Comparison of ENCODE assay signal across 8 mouse cellular contexts in the genomic region with DNA sequence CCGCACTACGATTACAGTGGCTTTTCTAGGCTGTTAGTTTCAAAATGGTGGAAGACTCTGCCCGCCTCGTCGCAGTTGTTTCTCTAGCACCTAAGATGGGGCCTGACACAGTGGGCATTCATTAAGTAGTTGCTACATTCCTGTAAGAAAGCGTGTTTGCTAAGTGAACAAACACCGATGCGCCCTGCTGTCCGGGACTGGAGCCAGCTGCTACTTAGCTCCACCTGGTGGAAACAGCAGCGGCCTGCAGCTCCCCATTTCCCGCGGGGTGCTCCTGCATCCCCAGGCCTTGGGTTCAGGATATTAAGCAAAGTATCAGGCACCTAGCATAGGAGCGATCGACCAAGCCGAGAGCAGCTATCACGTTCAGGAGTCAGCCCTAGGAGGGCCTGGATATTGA. TPM values are rescaled to one million over a fixed set of nuclear protein-coding genes. Genes with fewer than 3 reads are reported as not detected.
A peak's percentile ranks its signal among the peaks of the same experiment; 100 is the strongest.
DNase-seq lines count a peak whose midpoint lies in the region; ATAC-seq and TF ChIP-seq lines count a peak whose summit lies in the region.

No protein-coding gene starts in this region.

- DNase-seq in urinary bladder, adult 18-20 months (ENCODE audit: low spot score in 2 of 2), result peak; percentile 55 to 60
- no peak for DNase-seq in urinary bladder, postnatal 10 days (ENCODE audit: low spot score)
- DNase-seq in embryonic facial prominence, embryonic 10.5 days (ENCODE audit: low spot score), result peak; percentile 84
- DNase-seq in heart, adult 18-20 months, result peak; percentile 78 to 89
- peak; percentile 85 for DNase-seq in kidney, adult 18-20 months
- peak; percentile 79 for DNase-seq in midbrain, postnatal 0 days (ENCODE audit: low spot score)
- DNase-seq in spleen, postnatal 10 days (ENCODE audit: low spot score in 2 of 2), result peak; percentile 68 to 80

- peaks cover 18% of the 10 kb centered on the region for H3K36me3 ChIP-seq in embryonic facial prominence, embryonic 10.5 days (replicated peaks)
- H3K36me3 ChIP-seq in limb, embryonic 15.5 days, result peaks cover 12% of the 10 kb centered on the region
- peaks cover 6% of the 10 kb centered on the region for H3K36me3 ChIP-seq in midbrain, postnatal 0 days (ENCODE audit: insufficient read depth, low read length)

- H3K27ac ChIP-seq in embryonic facial prominence, embryonic 10.5 days (replicated peaks), result no peak overlapping the region
- no peak overlapping the region for H3K27ac ChIP-seq in limb, embryonic 15.5 days
- H3K27ac ChIP-seq in midbrain, postnatal 0 days (ENCODE audit: low read depth, low read length), result no peak overlapping the region; the same call in 1 of the 2 replicates

- TF ChIP-seq CTCF in midbrain, postnatal 0 days (IDR thresholded peaks at IDR 0.05), result peak; percentile 91

- WGBS in embryonic facial prominence, embryonic 10.5 days, result 9% methylated on average over 16 of the region's 16 CpGs
- WGBS in limb, embryonic 15.5 days, result 10% methylated on average over 16 of the region's 16 CpGs
- 8% methylated on average over 16 of the region's 16 CpGs for WGBS in midbrain, postnatal 0 days

- no peaks in the 10 kb centered on the region for H3K9me3 ChIP-seq in embryonic facial prominence, embryonic 10.5 days
- no peaks in the 10 kb centered on the region for H3K9me3 ChIP-seq in limb, embryonic 15.5 days
- no peaks in the 10 kb centered on the region for H3K9me3 ChIP-seq in midbrain, postnatal 0 days (ENCODE audit: low read length)

- peaks cover 32% of the 10 kb centered on the region for H3K27me3 ChIP-seq in embryonic facial prominence, embryonic 10.5 days (replicated peaks; ENCODE audit: low read depth, poor library complexity, severe bottlenecking)
- H3K27me3 ChIP-seq in limb, embryonic 15.5 days, result 0 out of 2 replicates have a peak, but pooled peaks cover 4% of the 10 kb centered on the region
- H3K27me3 ChIP-seq in midbrain, postnatal 0 days (ENCODE audit: insufficient read depth, low read length), result no peaks in the 10 kb centered on the region

- peaks cover 27% of the 10 kb centered on the region for H3K4me1 ChIP-seq in embryonic facial prominence, embryonic 10.5 days
- H3K4me1 ChIP-seq in limb, embryonic 15.5 days, result peaks cover 21% of the 10 kb centered on the region
- H3K4me1 ChIP-seq in midbrain, postnatal 0 days (ENCODE audit: insufficient read depth, low read length), result 0 out of 2 replicates have a peak, but pooled peaks cover 4% of the 10 kb centered on the region

- peak overlapping the region; percentile 37 for H3K4me3 ChIP-seq in embryonic facial prominence, embryonic 10.5 days
- peak overlapping the region; percentile 27 for H3K4me3 ChIP-seq in limb, embryonic 15.5 days
- H3K4me3 ChIP-seq in midbrain, postnatal 0 days (ENCODE audit: low read depth, low read length), result no peak overlapping the region

- ATAC-seq in limb, embryonic 15.5 days (ENCODE audit: insufficient number of reproducible peaks, low FRiP score, low TSS enrichment, low read depth), result no peak
- ATAC-seq in midbrain, postnatal 0 days (ENCODE audit: low FRiP score), result no peak

- no peak overlapping the region for H3K9ac ChIP-seq in limb, embryonic 15.5 days
- no peak overlapping the region for H3K9ac ChIP-seq in midbrain, postnatal 0 days (replicated peaks; ENCODE audit: low read length, poor library complexity, severe bottlenecking)

- peak overlapping the region; percentile 35 for H3K4me2 ChIP-seq in limb, embryonic 15.5 days
- peak overlapping the region; percentile 38 for H3K4me2 ChIP-seq in midbrain, postnatal 0 days (ENCODE audit: low read depth, low read length, poor library complexity, severe bottlenecking)

RNA-seq across cellular contexts. Expression of a gene that starts 1.6 kb away (rescaled TPM):
- 200 and 212 TPM in 2 replicates for polyA plus RNA-seq in embryonic facial prominence, embryonic 10.5 days (2016; fragmentation: Nextera tagmentation; extraction: Ambion mirVana)
- 100 to 1,000 TPM; 152 to 194 TPM for total RNA-seq in heart, adult 18-20 months (2021)
- polyA plus RNA-seq in limb, embryonic 15.5 days (2015; fragmentation: Nextera tagmentation; extraction: Ambion mirVana), result 166 and 185 TPM in 2 replicates
- 89.3 and 148 TPM in 2 replicates for total RNA-seq in midbrain, postnatal 0 days (2014; rRNA removed)
- 133 and 134 TPM in 2 replicates for polyA plus RNA-seq in midbrain, postnatal 0 days (2015; fragmentation: Nextera tagmentation; extraction: Ambion mirVana)

RNA-seq across cellular contexts. Expression of a gene that starts 13.8 kb away (rescaled TPM):
- 3.7 and 5.4 TPM in 2 replicates for polyA plus RNA-seq in embryonic facial prominence, embryonic 10.5 days (2016; fragmentation: Nextera tagmentation; extraction: Ambion mirVana)
- total RNA-seq in heart, adult 18-20 months (2021), result 10 to 100 TPM; 11.1 to 14.2 TPM
- 4.9 and 7.4 TPM in 2 replicates for polyA plus RNA-seq in limb, embryonic 15.5 days (2015; fragmentation: Nextera tagmentation; extraction: Ambion mirVana)
- 78.4 and 111 TPM in 2 replicates for total RNA-seq in midbrain, postnatal 0 days (2014; rRNA removed)
- polyA plus RNA-seq in midbrain, postnatal 0 days (2015; fragmentation: Nextera tagmentation; extraction: Ambion mirVana), result 26.7 and 30.6 TPM in 2 replicates

RNA-seq across cellular contexts. Expression of a gene that starts 23.2 kb away (rescaled TPM):
- polyA plus RNA-seq in embryonic facial prominence, embryonic 10.5 days (2016; fragmentation: Nextera tagmentation; extraction: Ambion mirVana), result 4.9 and 7.3 TPM in 2 replicates
- total RNA-seq in heart, adult 18-20 months (2021), result 10 to 100 TPM; 11.3 to 18.5 TPM
- polyA plus RNA-seq in limb, embryonic 15.5 days (2015; fragmentation: Nextera tagmentation; extraction: Ambion mirVana), result 34.8 and 36.6 TPM in 2 replicates
- total RNA-seq in midbrain, postnatal 0 days (2014; rRNA removed), result 1.2 and 2.5 TPM in 2 replicates
- polyA plus RNA-seq in midbrain, postnatal 0 days (2015; fragmentation: Nextera tagmentation; extraction: Ambion mirVana), result 2.6 and 3.8 TPM in 2 replicates

RNA-seq across cellular contexts. Expression of a gene that starts 55.8 kb away (rescaled TPM):
- 2.1 and 4.0 TPM in 2 replicates for polyA plus RNA-seq in embryonic facial prominence, embryonic 10.5 days (2016; fragmentation: Nextera tagmentation; extraction: Ambion mirVana)
- 1 to 10 TPM; 1.6 to 5.1 TPM for total RNA-seq in heart, adult 18-20 months (2021)
- 4.8 and 4.9 TPM in 2 replicates for polyA plus RNA-seq in limb, embryonic 15.5 days (2015; fragmentation: Nextera tagmentation; extraction: Ambion mirVana)
- total RNA-seq in midbrain, postnatal 0 days (2014; rRNA removed), result 2.1 and 2.7 TPM in 2 replicates
- polyA plus RNA-seq in midbrain, postnatal 0 days (2015; fragmentation: Nextera tagmentation; extraction: Ambion mirVana), result 1.2 TPM in 2 replicates
